Mouse (Mus musculus) kidney, adult 8-10 months (tissue): Measurements from ENCODE around the gene Cmas.
A peak's percentile ranks its signal among the peaks of the same experiment; 100 is the strongest.

Experiments
- DNase-seq, 2 experiments: peaks; one replicate each; pipeline ENCODE4 v3.0.0; 2022

Gene Cmas

DNA sequence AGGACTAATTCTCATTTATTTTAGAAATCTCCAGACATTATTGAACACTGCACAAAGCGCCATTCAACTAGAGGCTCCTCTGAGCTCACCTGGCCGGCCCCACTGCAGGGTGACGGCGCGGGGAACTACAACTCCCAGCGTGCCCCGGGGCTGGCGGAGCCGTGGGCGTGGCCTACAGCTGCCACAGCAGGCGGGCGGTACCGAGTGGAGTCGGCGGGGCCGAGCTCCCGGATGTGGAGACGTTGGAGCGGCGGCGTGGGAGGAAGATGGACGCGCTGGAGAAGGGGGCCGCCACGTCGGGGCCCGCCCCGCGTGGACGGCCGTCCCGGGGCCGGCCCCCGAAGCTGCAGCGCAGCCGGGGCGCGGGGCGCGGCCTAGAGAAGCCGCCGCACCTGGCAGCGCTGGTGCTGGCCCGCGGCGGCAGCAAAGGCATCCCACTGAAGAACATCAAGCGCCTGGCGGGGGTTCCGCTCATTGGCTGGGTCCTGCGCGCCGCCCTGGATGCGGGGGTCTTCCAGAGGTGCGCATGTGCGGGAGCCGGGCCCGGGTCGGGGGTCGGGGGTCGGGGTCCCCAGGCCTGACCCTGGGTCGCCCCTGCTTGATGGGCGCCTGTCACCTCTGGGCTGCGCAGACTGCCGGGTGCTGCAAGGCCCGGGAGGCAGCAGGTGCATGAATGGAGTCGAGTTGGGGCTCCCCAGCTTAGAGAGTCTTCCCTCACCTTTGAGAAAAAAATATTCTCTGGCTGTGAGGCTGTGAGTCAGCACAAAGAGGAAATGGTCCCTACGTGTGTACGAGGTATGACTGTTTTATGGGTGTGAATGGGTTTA lies at the start of gene Cmas:
Gene Cmas (plus strand): TSS at position 180 of the 827 bp plus-strand sequence.
- peak; percentile 89 to 91 for DNase-seq

DNA sequence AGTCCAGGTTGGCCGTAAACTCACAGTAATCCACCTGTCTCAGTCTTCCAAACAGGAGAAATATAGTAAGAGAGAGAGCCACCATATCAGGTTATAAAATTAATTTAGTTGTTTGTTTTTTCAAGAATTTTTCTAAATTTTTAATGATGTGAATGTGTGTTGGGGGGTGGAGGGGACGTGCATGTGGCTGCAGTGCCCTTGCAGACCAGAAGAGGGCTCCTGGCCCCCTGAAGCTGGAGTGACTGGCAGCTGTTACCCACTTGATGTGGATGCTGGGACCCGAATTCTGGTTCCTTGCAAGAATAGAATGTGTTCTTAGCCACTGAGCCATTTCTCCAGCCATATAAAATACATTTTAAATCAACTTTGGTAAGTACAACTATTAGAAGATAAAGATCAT lies 49.8 kb upstream of the Cmas start:
- DNase-seq = no peak

DNA sequence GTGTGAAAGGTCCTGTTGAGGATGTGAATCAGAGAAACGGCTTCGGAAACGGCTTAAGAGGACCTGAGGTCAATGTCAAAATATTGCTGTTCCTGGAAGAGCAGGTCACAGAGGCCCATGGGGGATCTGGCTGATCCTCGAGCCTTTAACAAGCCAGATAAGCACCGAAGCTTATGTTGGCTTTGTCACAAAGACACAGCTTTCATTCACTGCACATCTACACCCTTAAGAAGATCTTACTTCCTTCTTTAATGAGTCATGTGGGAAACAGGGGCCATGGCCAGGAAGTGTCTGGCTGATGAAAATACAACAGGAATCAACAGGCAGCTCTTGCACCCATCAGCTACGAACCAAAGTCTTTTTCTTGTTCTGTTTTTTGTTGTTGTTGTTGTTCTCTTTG lies 48.1 kb upstream of the Cmas start:
- no peak for DNase-seq

DNA sequence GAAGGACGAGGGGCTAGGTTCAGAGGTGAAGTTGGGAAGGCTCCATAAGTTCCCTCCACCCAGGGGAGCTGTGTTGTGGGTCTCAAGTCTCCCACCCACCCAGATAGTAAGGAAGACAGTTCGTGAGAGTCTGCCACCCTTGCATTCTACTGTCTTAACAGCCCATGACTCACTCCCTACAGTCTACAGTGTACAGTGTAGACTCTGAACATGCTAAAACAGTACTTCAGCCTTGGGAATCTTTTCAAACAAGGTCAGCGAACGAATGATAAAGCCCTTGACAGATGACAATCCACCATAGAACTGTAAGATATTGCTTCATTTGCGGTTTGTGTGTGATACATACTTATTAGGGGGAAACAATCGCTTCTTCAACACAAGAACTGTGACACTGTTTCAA lies 45.8 kb upstream of the Cmas start:
- DNase-seq = no peak

DNA sequence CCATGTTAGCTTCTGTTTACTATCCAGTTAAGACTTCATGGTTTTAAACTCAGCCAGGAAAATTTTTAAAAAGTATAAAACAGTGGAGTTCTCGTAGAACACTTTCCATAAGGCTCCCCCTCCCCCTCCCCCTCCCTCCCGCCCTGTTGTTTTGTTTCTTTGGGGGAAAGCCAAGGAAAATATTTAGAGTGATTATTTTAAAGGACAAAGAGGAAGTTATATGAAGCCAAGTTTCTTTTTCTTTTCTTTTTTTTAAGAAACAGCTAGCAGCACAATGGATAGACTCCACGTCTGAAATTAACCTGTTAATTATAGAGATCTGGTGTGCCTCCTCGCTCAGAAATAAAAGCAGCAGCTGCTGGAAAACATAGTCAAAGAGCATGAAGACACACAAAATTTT lies 45.4 kb upstream of the Cmas start:
- no peak for DNase-seq

DNA sequence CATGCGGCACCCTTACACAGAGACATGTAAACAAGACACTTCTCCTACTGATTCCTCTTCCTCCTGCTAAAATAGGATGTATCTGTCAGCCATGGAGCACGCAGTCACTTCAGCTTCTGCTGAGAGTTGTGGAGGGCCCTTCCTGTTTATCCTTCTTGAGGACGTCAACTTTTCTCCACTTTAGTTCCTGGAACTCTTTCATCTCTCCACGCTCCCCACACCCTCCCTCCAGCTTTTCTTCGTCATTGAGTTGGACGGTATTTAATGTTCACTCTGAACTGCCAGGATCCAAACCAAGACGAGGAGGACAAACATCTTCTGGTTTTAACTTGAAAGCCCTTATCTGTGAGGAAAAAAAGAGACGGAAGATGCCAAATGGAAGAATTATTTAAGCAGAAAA lies 41.5 kb upstream of the Cmas start:
- DNase-seq = no peak

DNA sequence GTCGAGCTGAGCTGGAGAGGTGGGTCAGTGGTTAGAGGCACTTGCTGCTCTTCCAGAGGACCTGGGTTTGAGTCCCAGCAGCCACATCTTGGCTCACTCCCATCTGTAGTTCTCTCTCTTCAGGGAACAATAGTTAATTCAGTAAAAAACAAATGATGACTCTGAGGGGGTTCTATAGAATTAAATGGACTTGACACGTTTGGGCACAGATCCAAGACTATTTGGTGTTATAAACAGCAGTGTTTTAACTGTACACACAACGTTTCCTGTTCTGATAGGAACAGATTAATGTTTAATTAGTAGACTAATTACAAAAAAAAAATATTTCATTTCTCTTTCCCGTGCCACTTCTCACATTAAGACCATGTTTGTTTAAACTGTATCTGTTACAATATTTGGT lies 39.3 kb upstream of the Cmas start:
- no peak for DNase-seq

DNA sequence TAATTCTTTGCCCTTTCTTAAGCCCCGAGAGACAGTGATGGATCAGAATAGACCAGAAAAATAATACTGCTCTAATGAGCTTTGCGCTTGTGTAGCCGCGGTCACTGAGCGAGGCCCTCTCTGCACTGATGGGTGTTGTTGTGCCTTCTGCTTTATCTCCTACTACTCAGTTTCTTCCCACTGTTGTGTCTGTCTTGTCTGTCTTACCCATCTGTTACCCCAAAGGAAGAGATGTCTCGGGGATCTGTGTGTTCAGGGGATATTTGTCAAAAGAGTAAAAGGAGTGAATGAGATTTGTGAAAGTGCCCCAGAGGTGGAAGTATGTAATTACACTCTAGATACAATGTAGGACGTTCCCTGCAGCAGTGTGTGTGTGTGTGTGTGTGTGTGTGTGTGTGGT lies 38.3 kb upstream of the Cmas start:
- no peak for DNase-seq

DNA sequence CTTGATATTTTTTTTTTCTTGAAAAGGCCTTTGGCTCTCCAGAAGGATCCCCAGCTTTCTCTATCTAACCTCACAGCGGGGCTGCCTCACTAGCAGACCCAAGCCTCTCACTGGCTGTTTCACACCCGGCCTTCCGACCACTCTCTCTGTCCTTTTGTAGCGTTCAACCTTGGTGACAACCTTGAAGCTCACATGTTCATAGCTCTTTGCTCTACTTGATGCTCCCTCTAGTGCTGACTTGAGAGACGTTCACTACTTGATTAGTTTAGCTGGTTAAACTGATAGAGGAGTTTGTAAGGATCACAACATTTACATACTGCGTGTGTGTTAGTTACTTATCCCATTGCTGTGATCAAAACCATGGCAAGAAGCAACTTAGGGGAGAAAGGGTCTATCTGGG lies 35.8 kb upstream of the Cmas start:
- no peak for DNase-seq

DNA sequence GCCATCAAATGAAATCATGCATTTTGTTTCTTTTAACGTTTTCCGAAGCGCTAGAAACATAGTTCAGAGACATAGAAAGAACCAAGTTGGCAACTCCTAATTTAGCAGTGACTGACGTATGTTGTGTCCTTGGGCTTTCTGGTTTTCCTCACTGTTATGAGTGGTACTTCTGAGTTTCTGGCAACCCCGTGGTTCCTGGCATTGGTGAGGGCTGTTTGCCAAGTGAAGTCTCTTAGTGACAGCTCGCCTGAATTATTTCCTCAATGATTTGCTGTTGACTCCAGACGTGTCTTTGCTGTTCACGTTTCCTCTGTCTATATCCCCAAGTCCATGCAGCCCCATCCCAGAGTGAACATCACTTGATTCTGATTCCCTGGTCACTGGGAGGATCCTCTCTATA lies 34.8 kb upstream of the Cmas start:
- no peak for DNase-seq

DNA sequence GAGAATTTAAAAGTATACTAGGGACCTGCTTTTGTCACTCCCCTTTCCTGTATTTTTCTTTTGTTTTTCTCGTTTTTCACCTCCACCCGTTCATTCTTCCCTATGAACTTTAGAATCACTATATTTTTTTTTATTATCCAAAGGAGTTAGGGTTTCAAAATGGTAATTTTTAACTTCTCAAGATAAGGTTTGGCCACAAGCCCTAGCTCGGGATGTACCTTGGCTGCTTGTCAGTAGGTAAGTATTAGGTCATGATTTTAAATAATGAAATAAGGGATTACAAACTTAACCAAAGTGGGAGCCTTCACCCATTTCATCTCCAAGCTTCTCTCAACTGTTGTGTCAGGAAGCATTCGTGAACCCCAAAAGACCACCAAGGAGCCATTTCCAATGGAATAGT lies 30.5 kb upstream of the Cmas start:
- DNase-seq = peak in 1 of 2 experiments; percentile 21

DNA sequence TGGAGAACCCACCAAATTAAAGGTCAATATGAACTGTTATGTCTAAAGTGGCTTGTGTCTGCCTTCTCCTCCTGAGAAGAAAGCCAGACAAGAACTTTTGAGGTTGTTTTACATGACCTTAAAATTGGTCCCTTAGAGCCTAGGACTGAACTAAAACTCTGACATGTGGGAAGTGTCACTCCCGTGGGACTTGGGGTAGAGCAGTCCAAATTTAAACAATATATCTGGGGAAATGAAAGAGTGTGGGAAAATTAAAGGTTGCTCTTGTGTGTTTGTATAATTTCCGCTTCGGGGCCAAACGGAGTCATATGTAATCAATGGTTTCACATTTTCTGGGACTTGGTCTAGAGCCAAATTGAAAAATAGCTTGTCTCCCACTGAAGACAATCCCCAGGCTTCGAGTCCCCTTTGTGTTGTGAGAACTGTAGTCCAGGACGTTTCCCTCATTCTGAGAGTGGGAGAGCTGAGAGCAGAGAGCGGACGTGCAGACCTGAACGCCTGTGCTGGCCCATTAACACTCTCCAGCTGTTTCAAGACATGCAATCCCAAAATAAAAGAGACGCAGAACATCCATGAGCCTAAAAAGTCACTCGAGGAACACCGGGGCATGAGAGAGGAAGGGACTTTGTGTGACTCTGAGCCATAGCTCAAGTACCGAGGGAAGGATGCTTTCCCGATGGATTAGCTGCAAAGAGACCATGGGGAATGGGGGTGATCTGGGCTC lies 23.8 kb upstream of the Cmas start:
- DNase-seq = no peak

DNA sequence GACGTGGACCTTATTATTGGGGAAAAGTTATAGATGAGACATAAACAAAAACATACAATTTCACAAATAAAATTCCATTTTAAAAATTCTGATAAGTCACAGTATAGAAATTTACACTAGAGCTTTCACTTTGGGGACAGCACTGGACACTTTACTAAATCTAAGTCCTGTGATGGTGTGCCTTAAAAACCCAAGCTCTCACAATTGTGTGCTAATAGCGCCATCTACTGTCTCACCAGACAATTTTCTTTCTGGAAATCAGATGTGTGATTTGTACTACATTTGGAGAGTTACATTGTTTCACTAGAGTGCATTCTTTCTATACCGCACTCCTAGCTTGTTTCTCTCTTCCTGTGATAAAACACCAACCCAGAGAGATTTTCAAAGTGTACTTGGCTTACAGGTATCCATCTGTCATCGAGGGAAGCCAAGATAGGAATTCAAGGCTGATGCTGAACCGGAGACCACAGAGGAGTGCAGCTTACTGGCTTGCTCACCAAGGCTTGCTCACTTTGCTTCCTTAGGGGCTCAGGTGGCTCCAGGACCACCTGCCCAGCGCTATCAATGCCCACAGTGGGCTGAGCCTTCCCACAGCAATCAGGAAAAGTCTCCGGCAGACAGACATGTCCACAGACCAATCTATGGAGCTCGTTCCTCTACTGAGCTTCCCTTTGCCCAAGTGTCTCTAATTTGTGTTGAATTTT lies 21.0 kb upstream of the Cmas start:
- DNase-seq = peak in 1 of 2 experiments; percentile 33

DNA sequence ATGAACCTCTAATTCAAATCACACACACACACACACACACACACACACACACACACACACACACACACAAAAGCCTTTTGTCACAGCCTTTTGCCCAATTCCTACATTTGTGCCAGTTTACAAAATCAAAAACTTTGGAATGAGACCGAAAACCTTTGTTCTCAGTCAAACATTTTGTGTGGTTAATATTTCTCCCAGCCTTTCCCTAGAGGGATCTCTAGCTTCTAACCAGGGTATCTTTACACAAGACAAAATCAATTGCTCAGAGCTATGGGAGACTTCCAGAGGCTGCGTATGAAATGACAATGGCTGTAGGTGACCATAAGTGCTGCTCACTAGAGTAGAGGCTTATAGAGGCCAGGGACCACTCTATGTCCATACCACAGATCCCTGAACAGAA lies 18.3 kb upstream of the Cmas start:
- no peak for DNase-seq

DNA sequence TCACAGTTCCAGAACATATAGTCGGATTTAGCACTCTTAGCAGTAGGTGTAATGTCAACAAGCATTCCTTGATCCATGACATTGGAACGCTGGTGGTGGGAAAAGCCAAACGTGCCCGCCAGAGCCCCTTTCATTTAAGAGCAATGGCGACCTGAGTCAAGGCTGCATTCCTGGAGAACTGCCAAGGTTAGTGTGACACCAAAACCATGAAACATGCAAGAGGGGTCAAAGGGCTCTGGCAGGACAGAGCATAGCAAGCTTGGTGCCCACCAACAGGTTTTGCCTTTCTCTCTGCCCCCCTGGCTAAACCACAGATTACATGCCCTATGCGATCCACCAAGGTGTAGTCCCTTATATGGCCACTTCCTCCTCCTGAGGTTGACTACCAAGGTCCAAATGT lies 17.8 kb upstream of the Cmas start:
- no peak for DNase-seq

DNA sequence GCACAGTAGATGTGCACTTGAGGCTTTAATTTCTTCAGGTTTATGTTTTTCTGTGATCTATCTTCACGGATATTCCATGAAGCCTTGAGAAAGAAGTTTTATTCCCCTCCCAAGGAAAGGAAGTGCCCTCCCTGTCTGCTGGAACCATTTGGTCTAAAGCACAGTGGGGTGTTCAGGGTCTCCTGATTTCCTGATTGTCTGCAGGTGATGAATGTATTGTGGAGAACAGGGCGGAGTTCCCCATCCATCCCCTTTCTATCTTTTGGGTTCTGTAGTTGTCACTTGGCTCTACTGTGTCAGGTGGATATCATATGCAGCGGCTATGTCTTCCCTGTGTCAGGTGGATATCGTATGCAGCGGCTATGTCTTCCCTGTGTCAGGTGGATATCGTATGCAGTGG lies 14.7 kb upstream of the Cmas start:
- DNase-seq = no peak

DNA sequence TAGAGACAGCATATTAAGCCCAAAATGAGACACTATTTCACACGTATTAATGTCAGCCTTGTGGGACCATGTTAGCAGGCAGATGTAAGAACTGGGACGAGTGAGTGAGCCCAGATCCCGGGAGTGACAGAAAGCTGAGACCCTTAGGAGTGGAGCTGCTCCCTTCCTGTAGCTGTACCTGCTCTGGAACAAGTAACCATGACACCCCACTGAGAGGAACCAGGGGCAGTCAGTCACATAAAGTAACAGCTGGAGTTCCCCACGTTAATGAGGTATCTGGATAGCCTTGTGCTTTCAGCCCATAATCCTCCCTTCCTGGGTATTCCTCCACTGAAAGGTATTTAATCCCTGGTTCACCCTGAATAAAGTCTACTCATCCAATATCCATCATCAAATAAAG lies 13.3 kb upstream of the Cmas start:
- DNase-seq = no peak

DNA sequence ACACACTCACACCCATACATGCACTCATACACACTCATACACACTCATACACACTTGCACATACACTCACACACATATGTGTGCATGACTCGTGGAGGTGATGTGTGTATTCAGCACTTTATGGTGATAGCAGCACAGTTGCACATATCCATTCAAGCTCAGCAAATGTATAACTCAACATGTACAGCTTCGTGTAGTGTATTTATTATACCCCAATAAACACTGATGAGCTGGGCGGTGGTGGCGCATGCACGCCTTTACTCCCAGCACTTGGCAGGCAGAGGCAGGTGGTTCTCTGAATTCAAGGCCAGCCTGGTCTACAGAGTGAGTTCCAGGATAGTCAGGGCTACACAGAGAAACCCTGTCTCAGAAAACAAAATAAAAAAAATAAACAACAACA lies 11.0 kb upstream of the Cmas start:
- DNase-seq = no peak

DNA sequence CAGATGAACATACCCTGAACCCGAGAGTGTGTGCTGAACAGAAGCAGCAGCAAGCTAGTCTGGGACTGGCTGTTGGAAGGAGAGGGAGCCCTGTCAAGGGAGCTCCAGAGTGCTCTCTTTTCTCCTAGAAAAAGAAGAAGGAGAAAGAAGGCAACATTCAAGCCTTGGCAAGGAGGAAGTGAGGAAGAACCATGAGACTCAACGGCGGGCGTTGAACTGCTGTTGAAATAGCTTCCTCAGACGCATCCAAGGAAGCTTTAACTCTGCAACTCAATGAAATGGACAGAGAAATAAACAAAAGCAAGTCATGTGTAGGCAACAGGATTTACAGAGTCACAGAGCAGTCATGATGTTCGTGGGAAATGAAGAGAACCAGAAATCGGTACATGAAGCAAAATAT lies 9.7 kb upstream of the Cmas start:
- no peak for DNase-seq

DNA sequence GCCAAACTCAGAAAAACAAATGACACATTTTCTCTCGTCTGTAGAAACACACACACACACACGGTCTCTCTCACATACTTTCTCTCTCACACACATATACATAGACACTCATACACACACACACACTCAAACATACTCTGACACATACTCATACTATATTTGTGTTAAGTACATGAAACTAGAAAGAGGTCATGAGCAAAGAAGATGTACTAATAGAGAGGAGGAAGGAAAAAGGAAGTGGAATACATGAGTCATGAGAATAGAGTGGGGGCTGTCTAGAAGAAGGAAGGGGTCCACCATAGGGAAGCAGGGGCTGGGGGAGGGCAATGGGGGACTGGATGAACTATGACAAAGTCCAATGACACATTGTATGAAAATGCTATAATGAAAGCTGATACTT lies 9.3 kb upstream of the Cmas start:
- DNase-seq = no peak

DNA sequence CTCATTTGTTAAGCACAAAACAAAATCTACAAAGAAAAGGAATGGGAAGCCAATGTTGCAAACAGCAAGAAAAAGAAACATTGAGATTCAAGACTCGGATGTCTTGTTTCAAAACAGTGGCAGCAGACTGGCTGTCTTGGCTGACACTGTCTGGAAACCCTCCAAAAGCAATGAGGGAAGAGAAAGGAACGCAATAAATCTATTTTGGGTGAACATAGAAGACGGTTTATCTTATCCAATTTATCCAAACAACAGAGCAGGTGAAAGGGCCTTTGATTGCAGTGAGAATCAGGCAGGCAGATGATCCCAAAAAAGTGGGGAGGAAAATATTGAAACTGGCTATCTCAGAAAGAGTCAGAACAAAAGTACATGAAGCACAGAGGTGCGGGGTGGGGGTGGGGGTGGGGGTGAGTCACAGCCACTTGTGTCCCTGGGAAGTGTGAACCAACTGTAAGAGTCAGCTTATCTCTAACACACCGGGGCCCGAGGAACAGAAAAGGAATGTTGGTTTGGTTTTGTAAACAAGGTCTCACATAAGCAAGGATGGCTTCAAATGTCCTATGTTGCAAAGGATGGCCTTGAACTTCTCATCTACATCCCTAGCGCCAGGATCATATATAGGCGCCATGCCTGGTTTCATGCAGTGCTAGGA lies 8.3 kb upstream of the Cmas start:
- no peak for DNase-seq

DNA sequence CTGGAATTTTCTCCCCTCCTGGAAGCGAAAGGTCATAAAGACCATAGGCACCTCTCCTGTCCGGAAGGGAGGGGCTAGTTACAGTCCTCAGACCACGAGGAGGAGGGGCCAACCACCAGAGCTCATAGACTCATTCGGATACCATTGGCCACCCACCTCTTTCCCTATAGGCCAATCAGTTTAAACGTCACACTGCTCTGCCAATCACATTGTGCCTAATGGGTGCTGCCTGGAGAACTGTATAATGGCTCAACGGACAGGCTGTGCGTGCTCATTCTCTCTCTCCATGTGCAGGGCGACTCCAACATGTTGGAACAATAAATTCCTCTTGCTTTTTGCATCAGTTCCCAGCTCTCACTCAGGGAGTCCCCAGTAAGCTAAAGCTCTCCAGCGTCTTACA lies 5.1 kb upstream of the Cmas start:
- DNase-seq = no peak
